Mouse (Mus musculus): ENCODE measurements around the gene Supt3. TPM values are rescaled to one million over a fixed set of nuclear protein-coding genes. Genes with fewer than 3 reads are reported as not detected.

Supt3 gene
- polyA plus RNA-seq, 1 experiment from 2014 or later = 22.2 TPM

DNA sequence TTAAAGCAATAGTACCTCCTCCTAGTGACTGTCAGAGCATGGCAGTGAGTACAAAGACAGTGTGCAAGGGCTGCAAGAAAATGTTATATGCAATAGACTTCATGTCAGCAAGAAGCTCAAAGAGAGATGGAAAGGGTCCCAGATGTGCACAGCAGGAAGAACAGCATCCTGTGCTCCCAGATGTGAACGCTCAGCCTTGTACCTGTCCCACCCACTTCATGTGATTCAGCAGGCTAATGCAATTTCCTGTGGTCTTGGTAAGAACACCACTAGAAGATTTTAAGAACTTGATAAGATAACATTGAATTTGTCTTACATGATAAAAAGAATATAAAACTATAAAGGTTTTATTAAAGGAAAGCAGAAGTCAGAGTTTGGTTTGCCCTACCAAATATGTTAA lies 230.5 kb downstream of the Supt3 start:
- Histone ChIP-seq H3K27me3 (no peaks in the 10 kb centered on the region), H3K4me2 (no peak overlapping the region), H3K9me3 (no peaks in the 10 kb centered on the region), H3K27ac (no peak overlapping the region), H3K4me1 (replicated peaks) (no peaks in the 10 kb centered on the region), H3K36me3 (no peaks in the 10 kb centered on the region), H3K9ac (no peak overlapping the region), H3K4me3 (no peak overlapping the region)
- ATAC-seq (ENCODE audit: low FRiP score) = no peak
- WGBS = 77% methylated on average over 1 of the region's 1 CpGs

DNA sequence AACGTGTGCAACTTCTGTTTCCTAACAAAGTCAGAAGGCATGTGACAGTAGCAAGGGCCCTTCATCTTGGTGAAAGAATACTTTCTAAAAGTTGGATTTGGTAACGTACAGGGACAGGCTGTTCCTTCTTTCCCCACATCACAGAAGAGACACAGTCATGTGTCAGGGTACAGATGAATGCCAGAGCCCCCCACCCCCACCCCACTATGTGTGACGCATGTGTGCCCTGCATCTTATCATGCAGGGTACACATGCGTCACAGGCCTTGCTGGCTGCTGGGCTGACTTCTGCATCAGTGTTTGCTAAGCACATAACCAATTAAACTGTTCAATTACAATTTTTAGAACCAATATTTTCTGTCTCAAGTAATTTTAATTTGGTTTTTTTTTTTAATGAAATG lies 231.7 kb downstream of the Supt3 start:
- Histone ChIP-seq H3K27me3 (no peaks in the 10 kb centered on the region), H3K4me1 (replicated peaks) (no peaks in the 10 kb centered on the region), H3K4me3 (no peak overlapping the region), H3K9ac (no peak overlapping the region), H3K27ac (no peak overlapping the region), H3K4me2 (no peak overlapping the region), H3K9me3 (no peaks in the 10 kb centered on the region), H3K36me3 (no peaks in the 10 kb centered on the region)
- ATAC-seq (ENCODE audit: low FRiP score) = no peak
- 74% methylated on average over 4 of the region's 4 CpGs for WGBS

DNA sequence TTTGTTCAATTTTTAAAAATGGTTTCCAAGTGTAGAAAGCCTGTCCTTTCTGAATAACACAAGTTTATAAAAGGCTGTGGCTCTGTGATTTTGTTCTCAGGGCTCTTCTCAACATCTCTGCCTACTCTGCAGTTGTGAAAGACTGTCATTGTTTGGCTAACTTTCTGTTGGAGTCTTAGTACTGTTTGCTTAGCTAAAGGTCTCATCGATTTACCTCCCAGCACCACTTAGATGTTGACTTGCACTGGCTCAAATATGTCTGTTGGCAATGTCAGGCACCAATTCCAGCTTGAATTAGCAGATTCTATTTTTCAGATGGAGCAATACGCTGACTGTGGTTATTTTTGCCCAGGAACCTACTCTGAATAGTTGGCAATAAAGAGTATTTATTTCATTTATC lies 233.5 kb downstream of the Supt3 start:
- Histone ChIP-seq H3K9me3 (no peaks in the 10 kb centered on the region), H3K36me3 (no peaks in the 10 kb centered on the region), H3K27me3 (no peaks in the 10 kb centered on the region), H3K4me2 (no peak overlapping the region), H3K4me3 (no peak overlapping the region), H3K27ac (no peak overlapping the region), H3K4me1 (replicated peaks) (no peaks in the 10 kb centered on the region), H3K9ac (no peak overlapping the region)
- WGBS = 95% methylated on average over 2 of the region's 2 CpGs
- no peak for ATAC-seq (ENCODE audit: low FRiP score)

DNA sequence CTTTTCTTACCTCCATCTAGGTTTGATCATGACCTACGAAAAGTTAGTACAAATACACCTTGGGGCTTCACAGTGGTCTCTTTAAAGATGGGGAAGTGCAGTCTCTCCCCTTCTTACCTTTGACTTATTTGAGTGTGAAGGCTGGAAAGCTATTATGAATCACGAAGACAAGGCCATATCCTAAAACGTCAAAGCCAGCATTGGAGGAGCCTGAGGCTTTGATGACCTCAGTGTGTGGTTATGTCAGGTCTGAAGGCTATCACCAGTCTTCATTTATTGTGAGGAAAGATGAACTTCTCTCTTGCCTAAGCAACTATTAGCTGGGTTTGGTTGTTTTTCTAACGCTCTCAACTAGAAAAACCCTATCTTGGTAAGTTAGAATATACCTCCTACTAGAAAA lies 239.8 kb downstream of the Supt3 start:
- Histone ChIP-seq H3K9me3 (no peaks in the 10 kb centered on the region), H3K9ac (no peak overlapping the region), H3K4me2 (no peak overlapping the region), H3K4me1 (replicated peaks) (no peaks in the 10 kb centered on the region), H3K27ac (no peak overlapping the region), H3K36me3 (no peaks in the 10 kb centered on the region), H3K4me3 (no peak overlapping the region), H3K27me3 (no peaks in the 10 kb centered on the region)
- 86% methylated on average over 4 of the region's 4 CpGs for WGBS
- ATAC-seq (ENCODE audit: low FRiP score) = no peak

DNA sequence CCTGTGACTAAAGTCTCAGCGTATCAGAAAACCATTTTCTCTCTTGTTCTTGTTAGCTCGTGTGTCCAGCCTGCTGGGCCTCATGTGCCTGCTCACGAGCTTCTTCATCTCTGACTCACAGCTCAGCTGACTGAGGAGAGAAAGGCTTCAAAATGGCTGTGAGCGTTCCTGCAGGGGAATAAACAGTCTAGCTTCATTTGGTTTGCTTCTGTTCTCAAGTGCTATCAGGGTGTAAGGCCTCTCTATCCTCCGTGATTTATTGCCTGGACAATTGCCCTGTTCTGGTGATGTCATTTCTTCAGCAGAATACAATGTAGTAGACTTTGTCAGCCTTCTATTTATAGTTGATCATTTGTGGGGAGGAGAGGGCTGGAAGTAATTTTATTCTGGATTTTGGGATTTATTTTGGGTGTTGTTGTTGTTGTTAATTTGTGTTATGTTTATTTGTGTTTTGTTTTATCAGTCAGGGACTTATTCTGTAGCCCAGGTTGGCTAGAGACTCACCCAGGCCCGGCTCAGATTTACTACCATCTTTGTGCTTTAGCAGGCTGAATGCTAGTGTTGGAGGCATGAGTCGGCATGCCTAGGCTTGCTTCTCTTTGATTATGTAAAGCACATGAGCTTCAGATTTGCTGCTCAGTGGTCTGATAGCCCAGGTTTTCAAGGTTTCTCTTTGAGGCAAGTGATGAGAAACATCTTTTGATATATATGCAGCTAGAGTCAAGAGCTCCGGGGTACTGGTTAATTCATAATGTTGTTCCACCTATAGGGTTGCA lies 243.4 kb downstream of the Supt3 start:
- 67% methylated on average over 8 of the region's 8 CpGs for WGBS
- no peak overlapping the region for H3K4me3 ChIP-seq
- H3K4me1 ChIP-seq (replicated peaks) = no peaks in the 10 kb centered on the region
- no peaks in the 10 kb centered on the region for H3K27me3 ChIP-seq
- H3K9ac ChIP-seq = no peak overlapping the region
- H3K9me3 ChIP-seq = no peaks in the 10 kb centered on the region
- H3K36me3 ChIP-seq = no peaks in the 10 kb centered on the region
- ATAC-seq (ENCODE audit: low FRiP score) = no peak
- no peak overlapping the region for H3K27ac ChIP-seq
- no peak overlapping the region for H3K4me2 ChIP-seq

DNA sequence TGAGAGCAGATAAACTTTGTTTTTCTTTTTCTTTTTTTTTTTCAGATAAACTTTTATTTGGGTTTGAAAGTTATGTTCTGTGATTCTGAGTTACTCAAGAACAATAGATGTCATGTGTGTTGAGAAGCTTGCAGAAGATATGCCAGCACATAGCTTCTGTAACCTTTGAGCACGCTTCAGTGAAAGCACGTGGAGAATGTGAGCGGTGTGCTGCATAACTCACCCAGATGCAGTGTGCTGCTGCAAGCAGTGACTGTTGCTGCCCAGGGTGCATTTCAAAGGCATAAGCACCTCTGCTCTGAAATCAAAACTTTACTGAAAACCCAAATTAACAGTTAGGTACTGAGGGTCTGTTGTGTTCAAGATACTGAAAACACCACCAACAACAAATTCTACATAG lies 251.5 kb downstream of the Supt3 start:
- ATAC-seq (ENCODE audit: low FRiP score) = no peak
- H3K4me1 ChIP-seq (replicated peaks) = no peaks in the 10 kb centered on the region
- no peak overlapping the region for H3K4me2 ChIP-seq
- H3K9ac ChIP-seq = no peak overlapping the region
- no peak overlapping the region for H3K27ac ChIP-seq
- H3K36me3 ChIP-seq = no peaks in the 10 kb centered on the region
- H3K27me3 ChIP-seq = no peaks in the 10 kb centered on the region
- WGBS = 77% methylated on average over 3 of the region's 3 CpGs
- H3K4me3 ChIP-seq = no peak overlapping the region
- H3K9me3 ChIP-seq = no peaks in the 10 kb centered on the region

DNA sequence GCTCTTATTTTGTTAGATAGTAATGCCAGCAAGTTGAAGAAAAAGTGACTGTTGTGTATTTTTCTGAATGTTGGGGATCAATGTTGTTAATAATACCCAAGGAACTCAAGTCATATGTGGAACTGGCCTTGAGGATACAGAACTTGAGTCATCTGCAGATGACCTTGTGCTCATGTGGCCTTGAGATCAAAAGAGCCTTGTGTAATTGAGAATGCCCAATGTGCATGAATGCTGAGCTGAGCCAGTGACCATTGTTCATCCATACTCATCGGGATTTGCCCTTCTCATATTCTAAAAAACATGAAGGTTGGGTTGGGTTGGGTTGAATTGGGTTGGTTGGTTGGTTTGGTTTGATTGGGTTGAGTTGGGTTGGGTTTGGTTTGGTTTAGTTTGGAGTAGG lies 252.2 kb downstream of the Supt3 start:
- no peak overlapping the region for H3K9ac ChIP-seq
- H3K27ac ChIP-seq = no peak overlapping the region
- ATAC-seq (ENCODE audit: low FRiP score) = no peak
- H3K4me2 ChIP-seq = no peak overlapping the region
- 97% methylated on average over 1 of the region's 1 CpGs for WGBS
- no peaks in the 10 kb centered on the region for H3K4me1 ChIP-seq (replicated peaks)
- H3K36me3 ChIP-seq = no peaks in the 10 kb centered on the region
- H3K4me3 ChIP-seq = no peak overlapping the region
- H3K27me3 ChIP-seq = no peaks in the 10 kb centered on the region
- H3K9me3 ChIP-seq = no peaks in the 10 kb centered on the region

DNA sequence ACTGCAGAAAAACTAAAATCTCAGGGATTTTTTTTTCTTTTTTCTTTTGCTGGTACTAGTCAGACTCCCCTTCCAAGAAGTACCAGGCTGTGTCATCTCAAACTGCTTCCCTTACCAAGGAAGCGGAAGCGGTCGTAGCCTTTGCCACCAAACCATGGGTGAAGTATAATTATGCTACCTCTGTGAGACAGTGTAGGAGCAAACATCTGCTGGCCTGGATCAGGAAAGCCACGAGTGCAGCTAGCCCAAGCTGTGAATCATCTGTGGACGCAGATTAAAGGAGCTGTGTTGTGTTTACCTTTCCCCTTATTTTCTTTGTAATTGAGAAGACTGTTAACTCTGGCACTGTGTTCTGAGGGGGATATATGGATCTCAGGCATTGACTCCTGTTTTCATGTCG lies 255.3 kb downstream of the Supt3 start:
- Histone ChIP-seq H3K9me3 (no peaks in the 10 kb centered on the region), H3K36me3 (no peaks in the 10 kb centered on the region), H3K4me3 (no peak overlapping the region), H3K27me3 (no peaks in the 10 kb centered on the region), H3K4me1 (replicated peaks) (no peaks in the 10 kb centered on the region), H3K27ac (no peak overlapping the region), H3K4me2 (no peak overlapping the region), H3K9ac (no peak overlapping the region)
- no peak for ATAC-seq (ENCODE audit: low FRiP score)
- whole genome bisulfite sequencing = 81% methylated on average over 6 of the region's 6 CpGs

DNA sequence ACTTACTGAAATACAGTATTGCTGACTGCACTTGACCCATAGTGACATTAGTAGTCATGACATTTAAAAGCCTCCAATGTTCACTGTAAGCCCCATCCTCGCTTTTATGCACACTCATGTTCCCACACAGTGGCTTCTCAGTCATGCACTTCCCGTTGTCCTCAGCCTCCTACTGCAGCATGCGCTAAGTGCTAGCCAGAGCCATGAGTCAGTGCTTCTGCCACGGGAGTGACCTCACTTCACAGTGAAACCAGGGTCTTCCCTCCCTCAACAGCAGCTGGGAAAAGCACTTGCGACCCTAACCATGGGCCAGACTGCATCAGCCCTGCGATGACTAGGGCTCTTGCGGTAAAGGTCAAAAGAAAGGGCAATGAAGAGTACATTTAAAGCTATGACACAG lies 256.7 kb downstream of the Supt3 start:
- H3K4me3 ChIP-seq = no peak overlapping the region
- H3K4me1 ChIP-seq (replicated peaks) = no peaks in the 10 kb centered on the region
- H3K9ac ChIP-seq = no peak overlapping the region
- no peaks in the 10 kb centered on the region for H3K27me3 ChIP-seq
- H3K9me3 ChIP-seq = no peaks in the 10 kb centered on the region
- no peak overlapping the region for H3K4me2 ChIP-seq
- H3K27ac ChIP-seq = no peak overlapping the region
- no peak for ATAC-seq (ENCODE audit: low FRiP score)
- WGBS = 74% methylated on average over 7 of the region's 7 CpGs
- H3K36me3 ChIP-seq = no peaks in the 10 kb centered on the region; the same call in 1 of the 2 replicates

DNA sequence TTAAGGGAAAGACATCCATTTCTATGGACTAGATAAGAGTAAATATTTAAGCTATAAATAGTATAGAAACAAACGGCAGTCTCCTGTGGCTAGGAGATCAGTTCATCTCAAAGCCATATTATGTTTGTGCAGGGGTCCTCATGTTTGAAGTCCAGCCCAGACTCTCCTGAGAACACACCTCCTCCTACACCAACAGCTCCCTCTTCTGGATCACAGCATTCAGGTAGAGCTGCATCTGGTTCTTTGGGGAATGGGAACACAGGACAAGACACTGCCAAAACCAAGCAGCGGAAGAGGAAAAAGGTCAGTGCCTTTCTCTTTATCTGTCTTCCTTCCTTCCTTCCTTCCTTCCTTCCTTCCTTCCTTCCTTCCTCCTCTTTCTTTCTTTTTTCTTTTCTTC lies 264.1 kb downstream of the Supt3 start:
- peaks cover 5% of the 10 kb centered on the region; the same call in 1 of the 2 replicates for H3K4me1 ChIP-seq (replicated peaks)
- no peak overlapping the region for H3K4me3 ChIP-seq
- no peak overlapping the region for H3K27ac ChIP-seq
- H3K4me2 ChIP-seq = no peak overlapping the region
- H3K9ac ChIP-seq = no peak overlapping the region
- H3K27me3 ChIP-seq = no peaks in the 10 kb centered on the region
- no peak for ATAC-seq (ENCODE audit: low FRiP score)
- H3K36me3 ChIP-seq = no peaks in the 10 kb centered on the region; the same call in none of the 2 replicates
- 88% methylated on average over 2 of the region's 2 CpGs for WGBS
- no peaks in the 10 kb centered on the region for H3K9me3 ChIP-seq

DNA sequence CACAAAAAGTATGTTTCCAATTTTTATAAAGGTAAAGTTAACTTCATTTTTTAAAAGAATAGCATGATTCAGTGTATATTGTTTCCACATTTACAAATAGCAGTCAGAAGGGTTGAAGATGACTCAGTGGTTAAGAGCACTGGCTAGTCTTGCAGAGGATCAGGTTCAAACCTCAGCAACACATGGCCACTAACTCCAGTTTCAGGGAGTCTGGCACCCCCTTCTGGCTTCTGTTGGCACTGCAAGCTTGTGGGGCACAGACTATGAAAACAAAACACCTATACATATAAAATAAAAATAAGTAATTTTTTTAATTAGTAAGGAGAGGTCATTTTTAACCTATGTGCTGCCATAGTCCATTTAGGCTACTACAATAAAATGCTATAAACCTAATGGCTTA lies 268.9 kb downstream of the Supt3 start:
- Histone ChIP-seq H3K4me3 (no peak overlapping the region), H3K4me2 (no peak overlapping the region), H3K9ac (no peak overlapping the region), H3K4me1 (replicated peaks) (no peaks in the 10 kb centered on the region), H3K36me3 (no peaks in the 10 kb centered on the region; the same call in 1 of the 2 replicates), H3K27me3 (no peaks in the 10 kb centered on the region), H3K9me3 (no peaks in the 10 kb centered on the region), H3K27ac (no peak overlapping the region)
- no peak for ATAC-seq (ENCODE audit: low FRiP score)

DNA sequence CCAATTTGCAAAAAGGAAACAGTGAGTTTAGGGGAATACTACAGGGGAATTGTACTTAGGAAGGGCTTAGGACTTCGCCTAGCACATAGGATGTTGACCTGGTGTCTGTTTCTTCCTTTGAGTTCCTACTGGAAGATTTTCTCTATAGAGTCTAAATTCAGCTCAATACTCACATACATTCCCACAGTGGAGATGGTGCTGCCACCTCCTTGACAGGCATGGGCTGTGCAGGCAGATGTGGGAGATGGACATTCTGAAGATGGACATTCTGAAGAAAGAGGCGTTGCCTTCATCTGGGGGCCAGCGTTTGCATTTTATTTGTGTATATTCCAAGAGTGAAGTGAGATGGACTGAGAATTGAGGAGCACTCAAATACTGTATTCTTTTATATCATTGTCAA lies 269.6 kb downstream of the Supt3 start:
- no peak overlapping the region for H3K27ac ChIP-seq
- no peak overlapping the region for H3K9ac ChIP-seq
- no peak overlapping the region for H3K4me2 ChIP-seq
- no peaks in the 10 kb centered on the region for H3K9me3 ChIP-seq
- H3K4me3 ChIP-seq = no peak overlapping the region
- no peaks in the 10 kb centered on the region for H3K4me1 ChIP-seq (replicated peaks)
- H3K36me3 ChIP-seq = no peaks in the 10 kb centered on the region; the same call in 1 of the 2 replicates
- no peaks in the 10 kb centered on the region for H3K27me3 ChIP-seq
- ATAC-seq (ENCODE audit: low FRiP score) = no peak
- 94% methylated on average over 3 of the region's 3 CpGs for WGBS

DNA sequence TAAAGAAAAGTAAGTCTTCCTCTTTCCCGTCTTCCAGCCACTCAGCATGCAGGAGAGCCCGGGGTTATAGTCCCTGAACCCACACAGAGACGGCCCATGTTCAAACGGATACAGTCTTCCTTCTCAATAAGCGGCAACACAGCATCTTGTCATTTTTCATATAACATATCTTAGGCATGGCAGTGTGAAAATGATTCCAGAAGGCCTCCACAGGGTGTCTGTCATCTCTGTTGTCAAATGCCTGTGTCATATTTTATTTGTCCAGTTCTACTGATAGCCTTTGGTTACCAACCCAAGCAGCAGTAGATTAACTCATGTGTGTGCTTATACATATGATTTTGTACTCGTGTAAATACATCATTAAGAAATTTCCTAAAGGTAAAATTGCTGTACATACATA lies 270.3 kb downstream of the Supt3 start:
- Histone ChIP-seq H3K4me3 (no peak overlapping the region), H3K27ac (no peak overlapping the region), H3K9ac (no peak overlapping the region), H3K9me3 (no peaks in the 10 kb centered on the region), H3K36me3 (no peaks in the 10 kb centered on the region; the same call in 1 of the 2 replicates), H3K4me1 (replicated peaks) (no peaks in the 10 kb centered on the region), H3K27me3 (no peaks in the 10 kb centered on the region), H3K4me2 (no peak overlapping the region)
- WGBS = 87% methylated on average over 6 of the region's 6 CpGs
- ATAC-seq (ENCODE audit: low FRiP score) = no peak

Measured in hindbrain, embryonic 13.5 days (tissue).